Mouse (Mus musculus) ES-CJ7 (cell line): ENCODE measurements around the gene Cops7b.

Experiments
- DNase-seq: peaks from one replicate; pipeline ENCODE4 v3.0.0; 2011; ENCODE audit warnings: low read depth, low spot score

Cops7b gene

GRCm38 (mm10) chr1:86657071-86657470 is 74.4 kb downstream of the Cops7b start:
- DNase-seq: no peak
